Mouse (Mus musculus): Measurements from ENCODE around the gene Slc27a3.

GRCm38 (mm10) chr3:90388726-90389510 is 820 bp downstream of the Slc27a3 start:
- TF ChIP-seq EP300 (IDR thresholded peaks at IDR 0.05; ENCODE audit: low read depth) (no peak), CTCF (IDR thresholded peaks at IDR 0.05; ENCODE audit: low read depth) (0 out of 2 replicates have a peak, but pooled peaks have one; percentile 11)
